ENCODE assay signal across 8 mouse cellular contexts in genomic region chr5:48038033-48038432, GRCm38 (mm10). TPM values are rescaled to one million over a fixed set of nuclear protein-coding genes. Genes with fewer than 3 reads are reported as not detected.
DNase-seq lines count a peak whose midpoint lies in the region; ATAC-seq and TF ChIP-seq lines count a peak whose summit lies in the region.

No protein-coding gene starts in this region.

- H3K9ac ChIP-seq in limb, embryonic 14.5 days (ENCODE audit: low read depth, low read length, severe bottlenecking), result no peak overlapping the region
- H3K9ac ChIP-seq in embryonic facial prominence, embryonic 13.5 days, result no peak overlapping the region

- WGBS in limb, embryonic 14.5 days, result 55% methylated on average over 5 of the region's 5 CpGs
- 48% methylated on average over 5 of the region's 5 CpGs for WGBS in limb, embryonic 10.5 days
- 24% methylated on average over 5 of the region's 5 CpGs for WGBS in embryonic facial prominence, embryonic 13.5 days

- no peaks in the 10 kb centered on the region for H3K9me3 ChIP-seq in limb, embryonic 14.5 days (ENCODE audit: control insufficient read depth, low read length)
- H3K9me3 ChIP-seq in limb, embryonic 10.5 days (replicated peaks), result no peaks in the 10 kb centered on the region
- no peaks in the 10 kb centered on the region for H3K9me3 ChIP-seq in embryonic facial prominence, embryonic 13.5 days

- H3K4me3 ChIP-seq in limb, embryonic 14.5 days (replicated peaks; ENCODE audit: low read length), result no peak overlapping the region
- no peak overlapping the region for H3K4me3 ChIP-seq in limb, embryonic 10.5 days
- H3K4me3 ChIP-seq in embryonic facial prominence, embryonic 13.5 days, result no peak overlapping the region

- no peak overlapping the region for H3K4me2 ChIP-seq in limb, embryonic 14.5 days (replicated peaks; ENCODE audit: low read depth, low read length, severe bottlenecking)
- peak overlapping the region; percentile 37 for H3K4me2 ChIP-seq in embryonic facial prominence, embryonic 13.5 days

- ATAC-seq in limb, embryonic 14.5 days (ENCODE audit: low FRiP score, low read depth), result 0 out of 2 replicates have a peak, but pooled peaks have one; percentile 60
- ATAC-seq in embryonic facial prominence, embryonic 13.5 days (ENCODE audit: insufficient number of reproducible peaks, insufficient read depth, low FRiP score, low TSS enrichment, low read depth), result no peak
- no peak for ATAC-seq in monocyte, adult 5-6 weeks (replicated peaks; ENCODE audit: insufficient number of reproducible peaks, low FRiP score, low TSS enrichment, poor library complexity, severe bottlenecking)

- DNase-seq in adrenal gland, postnatal 10 days, result peak; percentile 16
- DNase-seq in adrenal gland, adult 2 months, result no peak
- peak; percentile 14 for DNase-seq in limb, embryonic 14.5 days (ENCODE audit: low spot score)
- DNase-seq in limb, embryonic 10.5 days (ENCODE audit: low spot score), result no peak
- peak; percentile 9 to 17 for DNase-seq in layer of hippocampus, postnatal 25 days (ENCODE audit: extremely low spot score in 1 of 2, low spot score in 1 of 2)
- DNase-seq in urinary bladder, postnatal 36 days (ENCODE audit: low spot score in 2 of 2), result no peak

- no peaks in the 10 kb centered on the region for H3K36me3 ChIP-seq in limb, embryonic 14.5 days (ENCODE audit: control insufficient read depth, insufficient read depth, low read length)
- H3K36me3 ChIP-seq in limb, embryonic 10.5 days, result no peaks in the 10 kb centered on the region
- no peaks in the 10 kb centered on the region for H3K36me3 ChIP-seq in embryonic facial prominence, embryonic 13.5 days

- H3K27me3 ChIP-seq in limb, embryonic 14.5 days (ENCODE audit: control insufficient read depth, insufficient read depth, low read length), result no peaks in the 10 kb centered on the region
- H3K27me3 ChIP-seq in limb, embryonic 10.5 days (ENCODE audit: low read depth, poor library complexity, severe bottlenecking), result no peaks in the 10 kb centered on the region
- no peaks in the 10 kb centered on the region for H3K27me3 ChIP-seq in embryonic facial prominence, embryonic 13.5 days

- H3K4me1 ChIP-seq in limb, embryonic 14.5 days (ENCODE audit: control insufficient read depth, insufficient read depth, low read length), result no peaks in the 10 kb centered on the region
- 0 out of 2 replicates have a peak, but pooled peaks cover 3% of the 10 kb centered on the region for H3K4me1 ChIP-seq in limb, embryonic 10.5 days
- H3K4me1 ChIP-seq in embryonic facial prominence, embryonic 13.5 days, result peaks cover 9% of the 10 kb centered on the region; the same call in 1 of the 2 replicates

- no peak for TF ChIP-seq POLR2A in limb, embryonic 14.5 days (IDR thresholded peaks at IDR 0.05; ENCODE audit: borderline replicate concordance, extremely low read depth, insufficient read depth, insufficient read length)

- no peak overlapping the region for H3K27ac ChIP-seq in limb, embryonic 14.5 days (replicated peaks; ENCODE audit: low read depth, low read length)
- no peak overlapping the region for H3K27ac ChIP-seq in limb, embryonic 10.5 days
- no peak overlapping the region for H3K27ac ChIP-seq in embryonic facial prominence, embryonic 13.5 days

RNA-seq across cellular contexts. Expression of gene Slit2, which starts 55.1 kb away (rescaled TPM):
- 10 to 100 TPM; 10.8 to 22.4 TPM for total RNA-seq in adrenal gland, postnatal 10 days (2021)
- total RNA-seq in adrenal gland, adult 2 months (2021), result 10 to 100 TPM in 1 of 2 experiments, 1 to 10 TPM in 1; 7.8 to 26.2 TPM
- polyA plus RNA-seq in adrenal gland, adult 2 months (2012; rRNA removed), result 3.4 and 7.0 TPM in 2 replicates
- polyA plus RNA-seq in limb, embryonic 14.5 days (2012; rRNA removed), result 19.9 and 27.7 TPM in 2 replicates
- 26.3 and 34.2 TPM in 2 replicates for polyA plus RNA-seq in limb, embryonic 14.5 days (2014; fragmentation: Nextera tagmentation; extraction: Ambion mirVana)
- polyA plus RNA-seq in limb, embryonic 10.5 days (2016; fragmentation: Nextera tagmentation; extraction: Ambion mirVana), result 13.5 and 17.8 TPM in 2 replicates
- 32.2 and 36.3 TPM in 2 replicates for polyA plus RNA-seq in embryonic facial prominence, embryonic 13.5 days (2015; fragmentation: Nextera tagmentation; extraction: Ambion mirVana)
- 10 to 100 TPM; 33.2 to 36.7 TPM for total RNA-seq in layer of hippocampus, postnatal 25 days (2021)
- 0.53 TPM in 1 of 3 replicates, not detected in the others for total RNA-seq in monocyte, adult 5-6 weeks (2017)

Comparison
In these comparisons a context has a peak if more than half of its experiments do, and no peak if none do; other contexts are left out.
1. DNase-seq: peak in adrenal gland, postnatal 10 days (single experiment), limb, embryonic 14.5 days (single experiment) and layer of hippocampus, postnatal 25 days (2 of 2); none in adrenal gland, adult 2 months (single experiment), limb, embryonic 10.5 days (single experiment) and urinary bladder, postnatal 36 days (0 of 2).